Mouse (Mus musculus) cortical plate, adult 2 months (tissue): Measurements from ENCODE around the gene Chd4.

ENCODE experiments used
- CTCF ChIP-seq: fragments of 200-500 bp; IDR thresholded peaks from 2 replicates; pipeline ENCODE4 v1.5.1; 2011; ENCODE audit warnings: mild to moderate bottlenecking, control low read depth, low read length; ENCODE audit not compliant: insufficient read depth; ENCODE audit errors: extremely low read depth
- POLR2A ChIP-seq: fragments of 200-500 bp; IDR thresholded peaks from 2 replicates; pipeline ENCODE4 v1.6.1; 2011; ENCODE audit warnings: mild to moderate bottlenecking, low read length, control low read depth; ENCODE audit not compliant: insufficient read depth; ENCODE audit errors: extremely low read depth

- no peak for TF ChIP-seq CTCF
- no peak for TF ChIP-seq POLR2A
These were observed 22.0 kb upstream of the Chd4 start for GRCm38 (mm10) chr6:125073825-125074224.
